Mouse (Mus musculus): Measurements from ENCODE around the gene Cdk5. TPM values are rescaled to one million over a fixed set of nuclear protein-coding genes. Genes with fewer than 3 reads are reported as not detected.

Gene Cdk5
- polyA plus RNA-seq, 1 experiment from 2014 or later, result 50.1 TPM

Other genes with a start within 250 kb of the Cdk5 start
- gene Kcnh2, start 71.9 kb downstream of the Cdk5 start, polyA plus RNA-seq (2015; fragmentation: Nextera tagmentation; extraction: Ambion mirVana), result 7.1 and 7.2 TPM in 2 replicates
- 15.4 and 18.4 TPM in 2 replicates for gene Nos3, start 58.7 kb downstream of the Cdk5 start, polyA plus RNA-seq (2015; fragmentation: Nextera tagmentation; extraction: Ambion mirVana)
- 0.82 and 1.1 TPM in 2 replicates for gene Atg9b, start 31.4 kb downstream of the Cdk5 start, polyA plus RNA-seq (2015; fragmentation: Nextera tagmentation; extraction: Ambion mirVana)
- 59.2 and 62.0 TPM in 2 replicates for gene Abcb8, start 29.9 kb downstream of the Cdk5 start, polyA plus RNA-seq (2015; fragmentation: Nextera tagmentation; extraction: Ambion mirVana)
- gene Asic3, start 10.1 kb downstream of the Cdk5 start, polyA plus RNA-seq (2015; fragmentation: Nextera tagmentation; extraction: Ambion mirVana), result 0.39 and 0.53 TPM in 2 replicates
- 42.3 and 42.7 TPM in 2 replicates for gene Slc4a2, start 307 bp upstream of the Cdk5 start, polyA plus RNA-seq (2015; fragmentation: Nextera tagmentation; extraction: Ambion mirVana)
- gene Fastk, start 21.8 kb upstream of the Cdk5 start, polyA plus RNA-seq (2015; fragmentation: Nextera tagmentation; extraction: Ambion mirVana), result 116 and 125 TPM in 2 replicates
- 25.2 and 26.5 TPM in 2 replicates for gene Tmub1, start 24.3 kb upstream of the Cdk5 start, polyA plus RNA-seq (2015; fragmentation: Nextera tagmentation; extraction: Ambion mirVana)
- gene Agap3, start 28.6 kb upstream of the Cdk5 start, polyA plus RNA-seq (2015; fragmentation: Nextera tagmentation; extraction: Ambion mirVana), result 18.8 and 21.0 TPM in 2 replicates
- 0.04 and 0.10 TPM in 2 replicates for gene Gbx1, start 103.7 kb upstream of the Cdk5 start, polyA plus RNA-seq (2015; fragmentation: Nextera tagmentation; extraction: Ambion mirVana)
- gene Asb10, start 117.4 kb upstream of the Cdk5 start, polyA plus RNA-seq (2015; fragmentation: Nextera tagmentation; extraction: Ambion mirVana), result 0.61 and 0.67 TPM in 2 replicates
- 0.23 TPM in 2 replicates for gene 4931409K22Rik, start 133.3 kb upstream of the Cdk5 start, polyA plus RNA-seq (2015; fragmentation: Nextera tagmentation; extraction: Ambion mirVana)
- 118 TPM in 2 replicates for gene Abcf2, start 153.9 kb upstream of the Cdk5 start, polyA plus RNA-seq (2015; fragmentation: Nextera tagmentation; extraction: Ambion mirVana)
- gene Chpf2, start 163.2 kb upstream of the Cdk5 start, polyA plus RNA-seq (2015; fragmentation: Nextera tagmentation; extraction: Ambion mirVana), result 23.2 and 24.7 TPM in 2 replicates
- gene Smarcd3, start 200.9 kb upstream of the Cdk5 start, polyA plus RNA-seq (2015; fragmentation: Nextera tagmentation; extraction: Ambion mirVana), result 26.5 and 33.4 TPM in 2 replicates